Mouse (Mus musculus): ENCODE results near the gene Cd80. TPM values are rescaled to one million over a fixed set of nuclear protein-coding genes. Genes with fewer than 3 reads are reported as not detected.

Gene Cd80
- total and polyA plus RNA-seq, 3 experiments: 39.5 to 57.8 (median 46.2) TPM

GRCm38 (mm10) chr16:38482780-38483562, 27.6 kb downstream of the Cd80 start:
- H3K36me3 ChIP-seq (replicated peaks in 1 of 2; ENCODE audit: control insufficient read depth in 1 of 2, insufficient read depth in 1 of 2, low read length in 1 of 2): peaks cover 81 to 95% of the 10 kb centered on the region in 2 experiments
- H3K4me3 ChIP-seq (replicated peaks in 1 of 3; ENCODE audit: low read depth in 2 of 3, low read length in 2 of 3, poor library complexity in 1 of 3): no peak overlapping the region
- in situ Hi-C loops (cut with MboI; ENCODE audit: low pct_ligation_motif_present, low pct_unique_long_range_greater_than_20kb, low sequenced_read_pairs): no loop called here
- H3K27ac ChIP-seq (ENCODE audit: insufficient read depth, low read depth): no peak overlapping the region
- dilution Hi-C loops (cut with MboI; ENCODE audit: extremely low pct_ligation_motif_present, extremely low pct_unique_long_range_greater_than_20kb, low sequenced_read_pairs): no loop called here
- H3K9me3 ChIP-seq (replicated peaks; ENCODE audit: low read length): no peaks in the 10 kb centered on the region
- H3K79me2 ChIP-seq (replicated peaks; ENCODE audit: control insufficient read depth, extremely low read depth, insufficient read depth, poor library complexity, severe bottlenecking): peaks cover 38% of the 10 kb centered on the region
- no peak for TF ChIP-seq CHD2 (IDR thresholded peaks at IDR 0.05; ENCODE audit: low read length)
- TF ChIP-seq ZMIZ1 (IDR thresholded peaks at IDR 0.05; ENCODE audit: low read depth, low read length): no peak
- TF ChIP-seq BHLHE40 (IDR thresholded peaks at IDR 0.05; ENCODE audit: low read depth, low read length): no peak
- TF ChIP-seq ZNF384 (IDR thresholded peaks at IDR 0.05; ENCODE audit: low read depth, low read length): peak; percentile 22; the same call in 1 of the 2 replicates
- TF ChIP-seq POLR2A (IDR thresholded peaks at IDR 0.05; ENCODE audit: low read depth, low read length): no peak
- TF ChIP-seq NELFE (IDR thresholded peaks at IDR 0.05; ENCODE audit: low read depth, low read length): no peak
- no peak for TF ChIP-seq KAT2A (IDR thresholded peaks at IDR 0.05; ENCODE audit: insufficient replicate concordance, low read length)
- no peak for TF ChIP-seq UBTF (IDR thresholded peaks at IDR 0.05; ENCODE audit: low read depth, low read length)
- TF ChIP-seq TBP (conservative IDR thresholded peaks at IDR 0.05; ENCODE audit: low read depth, low read length): no peak
- TF ChIP-seq SMC3 (IDR thresholded peaks at IDR 0.05; ENCODE audit: low read depth, low read length): peak; percentile 78
- TF ChIP-seq USF1 (IDR thresholded peaks at IDR 0.05; ENCODE audit: low read depth, low read length): no peak
- no peak for TF ChIP-seq E2F4 (IDR thresholded peaks at IDR 0.05; ENCODE audit: insufficient replicate concordance, low read depth, low read length)
- TF ChIP-seq RAD21 (IDR thresholded peaks at IDR 0.05; ENCODE audit: low read depth, low read length): peak; percentile 69
- no peak for TF ChIP-seq MXI1 (IDR thresholded peaks at IDR 0.05; ENCODE audit: low read depth, low read length)
- TF ChIP-seq JUND (conservative IDR thresholded peaks at IDR 0.05; ENCODE audit: low read depth, low read length): no peak
- no peak for TF ChIP-seq JUN (IDR thresholded peaks at IDR 0.05; ENCODE audit: insufficient read depth, low read depth, low read length)
- TF ChIP-seq POLR2AphosphoS2 (IDR thresholded peaks at IDR 0.05; ENCODE audit: low read depth, low read length): no peak
- no peak for TF ChIP-seq CHD1 (IDR thresholded peaks at IDR 0.05; ENCODE audit: low read depth, low read length)
- peak; percentile 91 for TF ChIP-seq MYC (IDR thresholded peaks at IDR 0.05; ENCODE audit: low read depth, low read length)
- TF ChIP-seq ZC3H11A (IDR thresholded peaks at IDR 0.05; ENCODE audit: low read depth, low read length): peak; percentile 6; the same call in 1 of the 2 replicates
- TF ChIP-seq ETS1 (conservative IDR thresholded peaks at IDR 0.05; ENCODE audit: low read depth, low read length): no peak
- 0 out of 2 replicates have a peak, but pooled peaks have one; percentile 32 for TF ChIP-seq RCOR1 (conservative IDR thresholded peaks at IDR 0.05; ENCODE audit: low read depth, low read length)
- no peak for TF ChIP-seq IRF4 (IDR thresholded peaks at IDR 0.05; ENCODE audit: low read depth, low read length)
- TF ChIP-seq ZKSCAN1 (IDR thresholded peaks at IDR 0.05; ENCODE audit: borderline replicate concordance, low read depth, low read length): no peak
- no peak for TF ChIP-seq EP300 (IDR thresholded peaks at IDR 0.05; ENCODE audit: low read length)
- no peak for TF ChIP-seq ELF1 (IDR thresholded peaks at IDR 0.05; ENCODE audit: low read depth, low read length)
- TF ChIP-seq PAX5 (IDR thresholded peaks at IDR 0.05; ENCODE audit: low read length): no peak
- no peak for TF ChIP-seq GABPA (IDR thresholded peaks at IDR 0.05; ENCODE audit: insufficient replicate concordance, low read depth, low read length)
- no peak for TF ChIP-seq NRF1 (IDR thresholded peaks at IDR 0.05; ENCODE audit: low read depth, low read length)
- TF ChIP-seq TCF12 (IDR thresholded peaks at IDR 0.05; ENCODE audit: low read depth, low read length): no peak
- peak in 1 of 2 experiments; percentile 65; a peak in 2 of 4 replicates for TF ChIP-seq CTCF (conservative IDR thresholded peaks at IDR 0.05 in 1 of 2, IDR thresholded peaks at IDR 0.05 in 1 of 2; ENCODE audit: low read depth in 2 of 2, low read length in 2 of 2)
- TF ChIP-seq HCFC1 (IDR thresholded peaks at IDR 0.05; ENCODE audit: low read depth, low read length): no peak
- no peak for TF ChIP-seq MAZ (IDR thresholded peaks at IDR 0.05; ENCODE audit: low read depth, low read length)
- no peak for TF ChIP-seq SIN3A (IDR thresholded peaks at IDR 0.05; ENCODE audit: low read length)
- no peak for TF ChIP-seq MAFK (IDR thresholded peaks at IDR 0.05; ENCODE audit: insufficient replicate concordance, low read length)
- peak; percentile 67 for TF ChIP-seq MAX (IDR thresholded peaks at IDR 0.05; ENCODE audit: low read length)
- TF ChIP-seq USF2 (conservative IDR thresholded peaks at IDR 0.05; ENCODE audit: low read depth, low read length): no peak
- TF ChIP-seq MEF2A (IDR thresholded peaks at IDR 0.05; ENCODE audit: borderline replicate concordance, low read depth, low read length): no peak
- peaks cover 0 to 28% of the 10 kb centered on the region in 2 experiments; a peak in 3 of 4 replicates for H3K4me1 ChIP-seq (ENCODE audit: control insufficient read depth in 1 of 2, insufficient read depth in 2 of 2)
- no peak overlapping the region for H3K9ac ChIP-seq (ENCODE audit: insufficient read depth, low read depth)
- H3K27me3 ChIP-seq (replicated peaks): no peaks in the 10 kb centered on the region
- H3K4me2 ChIP-seq (ENCODE audit: insufficient read depth, low read depth, poor library complexity, severe bottlenecking): no peak overlapping the region
- DNase-seq (ENCODE audit: extremely low read depth): peak; percentile 59
